Mouse (Mus musculus) liver, embryonic 12.5 days (tissue): ENCODE results near the gene Rbl2. TPM values are rescaled to one million over a fixed set of nuclear protein-coding genes. Genes with fewer than 3 reads are reported as not detected.

Source experiments
- ATAC-seq: fragments of 200-750 bp; cut with Nextera tagmentation; 2 replicates; pipeline ENCODE4 v1.8.0; 2017; ENCODE audit warnings: moderate number of reproducible peaks, mild to moderate bottlenecking, moderate library complexity
- H3K27ac ChIP-seq: fragments of 300-500 bp; sonication (generic); 2 replicates; pipeline ENCODE4 v1.5.1; 2016; ENCODE audit warnings: mild to moderate bottlenecking
- H3K27me3 ChIP-seq: fragments of 300-500 bp; sonication (generic); replicated peaks from 2 replicates; pipeline ENCODE4 v1.6.1; 2016; ENCODE audit warnings: mild to moderate bottlenecking, moderate library complexity
- H3K36me3 ChIP-seq: fragments of 300-500 bp; sonication (generic); 2 replicates; pipeline ENCODE4 v1.6.1; 2016; ENCODE audit warnings: mild to moderate bottlenecking, moderate library complexity
- H3K4me1 ChIP-seq: fragments of 300-500 bp; sonication (generic); 2 replicates; pipeline ENCODE4 v1.6.1; 2016
- H3K4me2 ChIP-seq: fragments of 300-500 bp; sonication (generic); 2 replicates; pipeline ENCODE4 v1.6.1; 2016; ENCODE audit warnings: mild to moderate bottlenecking, moderate library complexity
- H3K4me3 ChIP-seq: fragments of 300-500 bp; sonication (generic); 2 replicates; pipeline ENCODE4 v1.5.1; 2016; ENCODE audit warnings: mild to moderate bottlenecking, moderate library complexity
- H3K9ac ChIP-seq: fragments of 300-500 bp; sonication (generic); 2 replicates; pipeline ENCODE4 v1.6.1; 2016; ENCODE audit warnings: mild to moderate bottlenecking, moderate library complexity
- H3K9me3 ChIP-seq: fragments of 300-500 bp; sonication (generic); replicated peaks from 2 replicates; pipeline ENCODE4 v1.6.1; 2016; ENCODE audit warnings: mild to moderate bottlenecking, moderate library complexity
- WGBS: fragments of 180-500 bp; shearing (Covaris S2); methylation state at CpG from one replicate; pipeline ENCODE4 v1.1.7; 2016; ENCODE audit not compliant: insufficient replicate concordance; 5-methylcytosine and 5-hydroxymethylcytosine counted together
- polyA plus RNA-seq: library from polyadenylated mRNA; unstranded; fragments of >200 nt; fragmentation: Nextera tagmentation; extraction: Ambion mirVana; gene quantifications from 2 replicates; pipeline ENCODE4 v1.2.1, GENCODE M21; 2016

Rbl2 gene
- polyA plus RNA-seq, 1 experiment from 2014 or later = 9.1 TPM

DNA sequence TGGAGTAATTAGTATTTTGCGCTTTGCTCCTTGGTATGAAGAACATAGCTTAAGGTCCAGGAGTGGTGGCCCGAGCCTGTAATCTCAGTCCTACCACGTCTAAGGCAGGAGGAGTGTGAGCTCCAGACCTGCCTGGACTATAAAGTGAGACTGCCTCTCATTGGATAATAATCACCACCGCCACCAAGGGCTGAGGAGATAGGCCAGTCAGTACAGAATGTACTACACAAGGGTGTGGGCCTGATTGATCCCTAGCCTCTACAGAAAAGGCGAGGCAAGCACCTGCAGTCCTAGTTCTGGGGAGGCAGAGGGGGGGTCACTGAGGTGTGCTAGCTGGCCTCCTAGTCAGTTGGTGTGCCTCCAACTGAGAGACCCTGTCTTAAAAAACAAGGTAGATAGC lies 44.6 kb downstream of the Rbl2 start:
- no peaks in the 10 kb centered on the region for H3K4me1 ChIP-seq
- H3K4me3 ChIP-seq = no peak overlapping the region
- no peak overlapping the region for H3K9ac ChIP-seq
- no peak overlapping the region for H3K4me2 ChIP-seq
- ATAC-seq = no peak
- 83% methylated on average over 5 of the region's 5 CpGs for whole genome bisulfite sequencing
- peaks cover 63% of the 10 kb centered on the region for H3K36me3 ChIP-seq
- no peaks in the 10 kb centered on the region for H3K27me3 ChIP-seq
- H3K27ac ChIP-seq = no peak overlapping the region
- no peaks in the 10 kb centered on the region for H3K9me3 ChIP-seq

DNA sequence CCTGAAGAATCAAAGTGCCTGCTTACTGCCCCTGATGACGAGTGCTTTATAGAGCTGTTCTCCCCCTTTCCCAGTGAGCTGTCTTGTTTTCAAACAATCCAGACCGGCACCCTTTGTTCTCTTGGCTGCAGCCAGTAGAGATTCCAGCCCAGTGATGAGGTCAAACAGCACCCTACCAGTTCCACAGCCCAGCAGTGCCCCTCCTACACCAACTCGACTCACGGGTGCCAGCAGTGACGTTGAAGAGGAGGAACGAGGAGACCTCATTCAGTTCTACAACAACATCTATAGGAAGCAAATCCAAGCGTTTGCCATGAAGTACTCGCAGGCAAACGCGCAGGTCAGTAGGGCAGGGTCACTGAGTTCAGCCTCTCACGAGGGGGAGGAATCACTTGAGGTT lies 45.1 kb downstream of the Rbl2 start:
- no peak overlapping the region for H3K27ac ChIP-seq
- H3K9ac ChIP-seq = no peak overlapping the region
- H3K4me2 ChIP-seq = no peak overlapping the region
- H3K9me3 ChIP-seq = no peaks in the 10 kb centered on the region
- no peaks in the 10 kb centered on the region for H3K4me1 ChIP-seq
- WGBS = 72% methylated on average over 11 of the region's 11 CpGs
- H3K36me3 ChIP-seq = peaks cover 65% of the 10 kb centered on the region
- no peak for ATAC-seq
- no peak overlapping the region for H3K4me3 ChIP-seq
- H3K27me3 ChIP-seq = no peaks in the 10 kb centered on the region

DNA sequence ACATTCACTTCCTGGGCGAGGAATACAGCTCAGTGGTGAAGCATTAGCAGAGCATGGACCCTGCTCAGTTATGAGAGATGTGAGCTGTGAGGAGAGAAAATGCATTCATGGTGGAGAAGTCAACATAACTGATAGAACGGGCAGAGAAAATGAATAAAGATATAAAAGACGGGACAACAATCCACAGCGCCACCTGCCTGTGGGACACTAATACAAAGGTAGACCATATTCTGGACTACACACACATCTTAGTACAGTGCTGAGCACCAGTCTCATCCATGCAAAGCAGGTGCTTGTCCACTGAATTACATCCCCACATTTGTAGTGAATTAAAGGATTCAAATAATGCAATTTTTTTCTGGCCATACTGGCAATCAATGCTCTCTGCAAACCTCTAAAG lies 47.7 kb downstream of the Rbl2 start:
- no peak overlapping the region for H3K27ac ChIP-seq
- WGBS = 76% methylated on average over 4 of the region's 4 CpGs
- no peak overlapping the region for H3K9ac ChIP-seq
- no peak overlapping the region for H3K4me2 ChIP-seq
- no peaks in the 10 kb centered on the region for H3K4me1 ChIP-seq
- no peaks in the 10 kb centered on the region for H3K9me3 ChIP-seq
- H3K27me3 ChIP-seq = no peaks in the 10 kb centered on the region
- no peak overlapping the region for H3K4me3 ChIP-seq
- no peak for ATAC-seq
- H3K36me3 ChIP-seq = peaks cover 81% of the 10 kb centered on the region

DNA sequence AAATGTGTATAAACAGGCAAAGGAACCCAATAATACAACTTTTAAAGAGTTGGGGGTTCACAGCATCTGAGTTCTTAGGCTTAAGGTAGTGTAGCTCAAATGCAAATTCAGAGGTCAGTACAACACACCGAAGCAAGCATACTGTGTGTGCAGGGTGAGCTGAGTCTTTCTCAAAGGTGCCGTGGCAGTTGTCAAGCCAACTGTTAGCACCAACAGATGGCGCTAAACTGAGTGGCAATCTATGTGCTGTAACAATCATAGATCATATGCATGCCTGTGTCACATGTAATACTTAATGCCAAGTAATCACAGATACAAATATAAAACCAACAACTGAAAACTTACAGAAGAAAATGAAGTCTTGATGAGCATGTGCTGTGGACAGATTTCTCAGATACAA lies 48.3 kb downstream of the Rbl2 start:
- no peak for ATAC-seq
- no peaks in the 10 kb centered on the region for H3K9me3 ChIP-seq
- H3K4me2 ChIP-seq = no peak overlapping the region
- no peaks in the 10 kb centered on the region for H3K4me1 ChIP-seq
- H3K9ac ChIP-seq = no peak overlapping the region
- H3K4me3 ChIP-seq = no peak overlapping the region
- WGBS = 67% methylated on average over 3 of the region's 3 CpGs
- peaks cover 81% of the 10 kb centered on the region for H3K36me3 ChIP-seq
- no peak overlapping the region for H3K27ac ChIP-seq
- no peaks in the 10 kb centered on the region for H3K27me3 ChIP-seq

DNA sequence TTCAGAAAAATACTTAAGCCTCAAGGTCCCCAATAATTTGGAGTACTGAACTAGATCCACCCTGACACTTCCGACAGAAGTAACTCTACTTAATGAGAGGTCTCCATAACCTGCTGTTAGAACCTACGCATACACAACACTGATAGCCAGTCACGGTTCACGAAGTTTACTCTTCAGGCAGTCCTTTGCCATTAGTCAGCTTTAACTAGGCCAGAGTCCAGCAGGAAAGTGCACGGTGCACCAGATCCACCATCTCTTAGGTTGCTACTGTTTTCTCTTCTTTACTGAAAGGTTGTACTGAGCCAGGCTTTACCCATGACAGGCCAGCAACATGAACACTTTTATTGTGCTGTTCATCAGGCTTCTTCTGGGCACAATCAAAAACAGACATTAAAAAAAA lies 54.5 kb downstream of the Rbl2 start:
- ATAC-seq = no peak
- Histone ChIP-seq H3K9ac (no peak overlapping the region), H3K9me3 (no peaks in the 10 kb centered on the region), H3K4me1 (no peaks in the 10 kb centered on the region), H3K27ac (no peak overlapping the region), H3K4me3 (no peak overlapping the region), H3K27me3 (no peaks in the 10 kb centered on the region), H3K4me2 (no peak overlapping the region), H3K36me3 (peaks cover 82% of the 10 kb centered on the region)
- WGBS = 82% methylated on average over 5 of the region's 5 CpGs

DNA sequence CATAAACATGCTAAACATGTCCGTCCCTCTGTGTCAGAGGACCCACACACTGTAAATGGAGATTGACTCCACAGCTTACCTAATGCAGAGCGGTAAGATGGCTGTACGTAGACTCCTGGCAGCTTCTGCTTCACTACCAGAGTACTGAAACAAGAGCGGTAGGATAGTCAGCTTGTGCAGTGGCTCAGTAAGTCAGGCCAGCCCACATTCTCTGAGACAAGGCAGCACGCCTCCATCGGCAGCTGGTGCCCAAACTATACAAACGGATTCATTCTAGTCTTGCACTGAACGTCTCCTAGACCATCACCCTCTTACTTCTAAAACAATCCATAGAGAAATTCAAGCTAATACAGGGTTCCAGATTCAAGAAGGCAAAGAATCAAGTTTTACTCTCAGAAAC lies 56.9 kb downstream of the Rbl2 start:
- ATAC-seq = no peak
- peaks cover 65% of the 10 kb centered on the region for H3K36me3 ChIP-seq
- H3K9me3 ChIP-seq = no peaks in the 10 kb centered on the region
- H3K9ac ChIP-seq = no peak overlapping the region
- no peak overlapping the region for H3K27ac ChIP-seq
- no peak overlapping the region for H3K4me2 ChIP-seq
- no peaks in the 10 kb centered on the region for H3K4me1 ChIP-seq
- 83% methylated on average over 8 of the region's 8 CpGs for WGBS
- H3K27me3 ChIP-seq = no peaks in the 10 kb centered on the region
- H3K4me3 ChIP-seq = no peak overlapping the region

DNA sequence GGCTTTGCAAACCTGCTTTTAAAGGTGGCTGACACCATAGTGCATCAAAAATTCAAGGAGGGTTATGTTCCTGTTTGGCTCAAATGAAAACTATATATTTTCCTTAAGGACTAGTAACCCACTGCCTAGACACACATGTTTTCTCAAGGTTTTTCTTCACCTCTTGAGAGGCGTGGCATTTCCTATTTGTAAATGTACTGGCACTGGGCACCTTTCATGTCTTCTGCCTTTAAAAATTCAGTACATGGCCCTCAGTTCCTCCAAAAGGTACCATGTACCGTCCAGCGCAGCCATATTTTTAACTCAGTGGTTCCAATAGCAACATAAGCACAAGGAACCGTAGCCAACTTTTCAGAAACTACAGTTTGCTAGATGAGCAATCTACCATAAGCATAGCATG lies 62.9 kb downstream of the Rbl2 start:
- Histone ChIP-seq H3K27ac (no peak overlapping the region), H3K4me2 (peak overlapping the region; percentile 98), H3K9ac (no peak overlapping the region), H3K4me3 (peak overlapping the region; percentile 85), H3K27me3 (no peaks in the 10 kb centered on the region), H3K9me3 (no peaks in the 10 kb centered on the region), H3K36me3 (peaks cover 13% of the 10 kb centered on the region), H3K4me1 (peaks cover 19% of the 10 kb centered on the region)
- no peak for ATAC-seq
- WGBS = 68% methylated on average over 4 of the region's 4 CpGs

DNA sequence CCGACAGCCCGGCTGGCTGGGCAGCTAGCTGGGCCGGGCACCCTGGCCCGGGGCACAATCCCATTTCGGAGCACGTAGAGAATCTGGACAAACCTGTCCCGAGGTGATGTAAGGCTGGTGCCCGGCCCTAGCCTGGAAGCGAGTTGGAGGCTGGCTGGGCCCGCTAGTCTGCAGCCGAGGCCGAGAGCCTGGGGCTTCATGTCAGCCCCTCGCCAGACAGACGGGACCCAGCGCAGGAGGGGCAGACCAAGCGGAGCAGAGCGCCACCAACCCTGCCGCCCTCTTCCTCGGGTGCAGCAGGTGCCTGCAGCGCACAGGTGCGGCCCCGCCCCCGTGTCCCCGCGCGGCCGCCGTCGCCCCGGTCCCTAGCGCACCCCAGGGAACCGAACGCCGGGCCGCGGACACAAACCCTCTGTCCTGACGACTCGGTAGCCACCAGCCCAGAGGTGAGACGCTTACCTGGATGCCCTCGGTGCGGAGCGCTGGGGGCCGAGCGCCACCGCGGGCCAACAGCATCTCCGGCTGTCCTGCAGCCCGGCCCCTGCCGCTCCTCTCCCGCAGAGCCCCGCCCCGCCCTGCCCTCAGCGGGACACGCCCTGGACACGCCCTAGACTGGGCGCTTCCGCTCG lies 63.7 kb downstream of the Rbl2 start:
- 2% methylated on average over 58 of the region's 58 CpGs for WGBS
- H3K27ac ChIP-seq = peak overlapping the region; percentile 13; the same call in 1 of the 2 replicates

DNA sequence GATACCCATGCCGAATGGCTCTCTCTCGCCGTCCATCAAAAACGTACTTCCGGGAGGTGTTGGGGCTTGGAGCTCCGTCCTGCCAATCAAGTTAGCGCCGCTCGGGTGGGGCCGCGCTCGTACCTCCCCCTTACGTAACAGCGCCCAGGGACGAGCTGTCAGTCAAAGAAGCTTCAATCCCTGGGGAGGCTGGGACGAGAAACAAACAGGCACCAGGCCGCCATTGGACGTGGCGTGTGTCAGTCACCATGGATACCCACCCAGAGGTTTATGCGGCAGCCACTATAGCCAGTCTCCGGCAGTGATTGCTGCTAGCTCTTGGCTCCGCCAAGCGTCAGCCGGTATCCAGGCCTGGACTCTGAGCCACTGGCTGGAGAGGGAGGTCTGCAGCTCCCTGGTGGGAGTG lies 64.2 kb downstream of the Rbl2 start:
- Histone ChIP-seq H3K27ac (no peak overlapping the region), H3K9ac (peak overlapping the region; percentile 49; the same call in 1 of the 2 replicates)
- 0% methylated on average over 24 of the region's 24 CpGs for WGBS

More for the DNA sequence above, 63.7 kb downstream of the Rbl2 start:
- Histone ChIP-seq H3K27me3 (no peaks in the 10 kb centered on the region), H3K36me3 (peaks cover 6% of the 10 kb centered on the region), H3K9ac (peak overlapping the region; percentile 75), H3K4me3 (peak overlapping the region; percentile 85), H3K4me2 (peak overlapping the region; percentile 98), H3K9me3 (no peaks in the 10 kb centered on the region), H3K4me1 (peaks cover 19% of the 10 kb centered on the region)
- peak; percentile 61 for ATAC-seq

DNA sequence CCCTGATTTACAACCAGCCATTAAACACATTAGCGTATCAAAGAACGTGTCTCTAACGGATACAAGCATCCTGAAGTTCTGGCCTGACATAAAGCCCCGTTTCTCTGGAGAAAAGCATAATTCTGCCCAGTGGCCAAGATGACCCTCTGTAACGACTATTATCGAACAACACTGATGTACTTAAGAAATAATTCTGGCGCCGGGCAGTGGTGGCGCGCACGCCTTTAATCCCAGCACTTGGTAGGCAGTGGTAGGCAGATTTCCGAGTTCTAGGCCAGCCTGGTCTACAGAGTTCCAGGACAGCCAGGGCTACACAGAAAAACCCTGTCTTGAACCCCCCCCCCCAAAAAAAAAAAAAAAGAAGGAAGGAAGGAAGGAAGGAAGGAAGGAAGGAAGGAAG lies 64.8 kb downstream of the Rbl2 start:
- peaks cover 19% of the 10 kb centered on the region for H3K4me1 ChIP-seq
- 64% methylated on average over 12 of the region's 12 CpGs for WGBS
- no peak for ATAC-seq

More for the DNA sequence above, 64.2 kb downstream of the Rbl2 start:
- ATAC-seq = peak; percentile 99
- Histone ChIP-seq H3K4me2 (peak overlapping the region; percentile 98), H3K9me3 (no peaks in the 10 kb centered on the region), H3K4me3 (peak overlapping the region; percentile 85), H3K4me1 (peaks cover 19% of the 10 kb centered on the region), H3K36me3 (peaks cover 4% of the 10 kb centered on the region), H3K27me3 (no peaks in the 10 kb centered on the region)

DNA sequence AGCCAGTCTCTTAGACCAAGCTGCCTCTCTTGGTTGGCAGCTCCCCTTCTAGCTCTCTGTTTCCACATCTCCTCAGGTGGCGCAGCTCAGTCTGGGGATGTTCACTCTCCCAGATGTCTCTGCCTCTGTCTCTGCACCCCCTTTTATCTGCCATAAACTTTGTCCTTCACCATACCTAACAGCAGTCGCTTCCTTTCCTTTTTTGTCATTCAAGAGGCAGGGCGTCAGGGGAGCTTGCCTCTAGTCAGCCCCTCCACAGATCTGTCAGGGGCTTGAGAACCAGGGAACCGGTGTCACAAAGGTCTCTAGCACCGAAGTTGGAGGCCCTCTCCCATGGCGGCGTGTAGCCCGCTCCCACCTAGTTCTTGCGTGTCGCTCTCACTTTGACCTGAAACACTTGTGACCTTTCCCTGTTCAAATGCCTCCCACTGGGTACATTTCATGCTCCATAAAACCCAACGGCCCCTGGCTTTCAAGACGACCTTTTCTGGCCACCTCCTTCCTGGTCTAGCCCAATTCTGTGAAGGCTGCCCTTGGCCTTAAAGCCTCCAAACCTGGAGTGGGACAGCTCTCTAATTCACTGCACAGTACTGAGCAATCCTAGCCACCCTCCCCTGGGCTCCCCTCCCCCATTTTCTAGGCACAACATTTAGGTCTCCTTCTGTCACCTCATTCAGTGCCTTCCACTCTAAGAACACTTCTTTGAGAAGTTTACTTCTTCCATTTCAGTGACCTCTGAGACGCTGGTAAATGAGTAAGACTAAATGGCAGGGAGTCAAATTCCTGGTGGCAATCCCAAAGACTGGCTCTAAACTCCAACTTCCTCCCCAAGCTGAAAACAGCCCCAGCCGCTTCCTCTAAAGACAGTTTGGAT lies 65.7 kb downstream of the Rbl2 start:
- H3K36me3 ChIP-seq = no peaks in the 10 kb centered on the region
- H3K4me2 ChIP-seq = no peak overlapping the region
- WGBS = 74% methylated on average over 14 of the region's 14 CpGs
- no peak overlapping the region for H3K4me3 ChIP-seq
- H3K9ac ChIP-seq = no peak overlapping the region
- no peaks in the 10 kb centered on the region for H3K27me3 ChIP-seq
- peaks cover 19% of the 10 kb centered on the region for H3K4me1 ChIP-seq
- no peaks in the 10 kb centered on the region for H3K9me3 ChIP-seq
- H3K27ac ChIP-seq = no peak overlapping the region
- ATAC-seq = no peak

More for the DNA sequence above, 64.8 kb downstream of the Rbl2 start:
- Histone ChIP-seq H3K4me3 (peak overlapping the region; percentile 85), H3K9me3 (no peaks in the 10 kb centered on the region), H3K36me3 (no peaks in the 10 kb centered on the region), H3K27me3 (no peaks in the 10 kb centered on the region), H3K27ac (no peak overlapping the region), H3K9ac (0 out of 2 replicates have a peak overlapping the region, but pooled peaks have one; percentile 49), H3K4me2 (peak overlapping the region; percentile 98)

DNA sequence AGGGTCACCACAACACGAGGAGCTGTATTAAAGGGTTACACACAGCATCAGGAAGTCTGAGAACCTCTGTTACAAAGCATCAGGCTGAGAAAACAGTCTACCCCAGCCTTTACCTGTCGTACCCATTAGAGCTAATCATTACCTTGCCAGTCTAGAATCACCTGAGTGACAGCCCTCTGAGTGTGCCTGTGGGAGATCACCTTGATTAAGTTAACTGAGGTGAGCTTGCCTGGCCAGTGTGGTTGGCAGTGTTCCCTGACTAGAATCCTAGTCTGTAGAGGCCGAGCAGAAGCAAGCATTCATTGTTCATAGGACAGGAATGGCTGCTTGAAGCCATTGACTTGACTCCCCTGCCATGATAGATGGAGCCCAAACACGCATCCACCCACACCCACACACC lies 71.0 kb downstream of the Rbl2 start:
- Histone ChIP-seq H3K9me3 (0 out of 2 replicates have a peak, but pooled peaks cover 6% of the 10 kb centered on the region), H3K9ac (no peak overlapping the region), H3K27ac (no peak overlapping the region), H3K36me3 (no peaks in the 10 kb centered on the region), H3K27me3 (no peaks in the 10 kb centered on the region), H3K4me2 (no peak overlapping the region), H3K4me1 (no peaks in the 10 kb centered on the region), H3K4me3 (no peak overlapping the region)
- ATAC-seq = no peak
- WGBS = 64% methylated on average over 4 of the region's 4 CpGs
